Mouse (Mus musculus): ENCODE data around the gene Ppp4r4.
"Not testable (repeated sequence)": the region's sequence is repeated elsewhere in the genome, so short reads cannot be mapped to it uniquely, and the experiment has no call there.

Ppp4r4 gene

DNA sequence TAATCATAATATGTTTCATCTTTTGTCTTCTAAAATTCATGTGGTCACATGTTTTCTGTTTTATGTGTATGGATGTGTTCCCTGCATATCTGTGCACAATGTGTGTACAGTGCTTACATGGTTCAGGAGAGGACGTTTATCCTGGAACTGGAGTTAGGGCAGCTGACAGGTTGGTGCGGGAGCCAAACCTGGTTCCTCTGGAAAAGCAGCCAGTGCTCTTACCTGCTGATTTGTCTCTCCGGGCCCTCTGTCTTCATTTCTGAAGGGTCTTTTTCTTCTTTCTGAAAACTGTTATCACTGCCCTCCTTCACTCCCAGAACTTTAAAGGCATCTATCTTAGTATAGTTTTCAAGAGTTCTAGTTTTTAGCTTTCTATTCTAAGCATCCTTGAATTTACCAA is 111.7 kb downstream of the Ppp4r4 start:
- DNase-seq = no peak

DNA sequence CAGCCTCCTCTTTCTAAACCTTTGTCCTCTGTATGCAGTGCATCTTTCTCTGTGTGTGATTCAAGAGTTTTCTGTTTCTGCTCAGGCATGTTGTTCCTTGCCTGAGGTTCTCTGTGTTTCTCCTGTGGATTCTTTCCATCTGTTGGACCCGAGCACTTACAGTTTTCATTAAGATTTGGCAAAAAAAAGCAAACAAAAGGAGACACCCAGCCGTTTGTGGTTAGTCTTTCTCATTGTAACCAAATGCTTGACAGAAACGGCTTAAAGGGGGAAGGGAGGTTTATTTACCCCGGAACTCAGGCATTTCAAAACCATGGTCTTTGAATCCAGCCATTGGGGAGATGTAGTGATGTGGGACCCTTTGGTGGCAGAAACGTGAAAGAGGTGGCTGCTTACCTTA is 112.5 kb downstream of the Ppp4r4 start:
- no peak for DNase-seq

DNA sequence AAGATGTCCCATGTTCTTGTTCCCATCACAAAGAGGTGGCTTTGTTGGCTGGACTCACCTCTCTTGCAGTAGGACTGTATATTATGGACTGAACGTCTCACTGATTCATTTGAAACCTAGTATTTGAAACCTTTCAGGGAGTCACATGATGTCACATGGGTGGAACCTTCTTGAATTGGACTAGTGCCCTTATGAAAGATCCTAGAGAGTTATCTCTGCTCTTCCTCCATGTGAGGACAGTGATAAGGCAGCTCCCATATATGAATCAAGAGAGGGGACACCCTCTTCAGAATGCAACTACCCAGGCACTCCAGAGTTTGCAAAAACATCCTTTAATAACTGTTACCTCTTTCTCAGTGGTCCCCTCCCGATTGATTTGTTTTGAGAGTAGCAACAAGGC is 114.2 kb downstream of the Ppp4r4 start:
- DNase-seq = no peak

DNA sequence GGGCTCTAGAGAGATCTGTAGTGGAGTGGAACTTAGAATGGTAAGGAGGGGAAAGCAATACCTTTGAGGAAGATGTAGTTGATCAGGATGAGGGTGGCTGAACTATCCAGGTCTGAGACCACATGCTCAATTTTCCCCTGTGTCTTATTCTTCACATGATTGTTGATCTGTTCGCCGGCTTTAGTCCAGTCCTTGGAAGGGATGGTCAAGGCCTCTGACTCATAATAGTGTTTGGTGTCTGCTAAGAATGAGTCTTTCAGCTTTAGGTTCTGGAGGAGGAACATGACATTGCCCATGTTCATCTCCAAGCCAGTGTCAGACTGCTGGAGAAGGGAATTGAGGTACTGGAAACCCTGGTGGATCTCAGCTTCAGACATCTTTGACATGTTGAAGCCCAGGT is 121.8 kb downstream of the Ppp4r4 start:
- DNase-seq = no peak

DNA sequence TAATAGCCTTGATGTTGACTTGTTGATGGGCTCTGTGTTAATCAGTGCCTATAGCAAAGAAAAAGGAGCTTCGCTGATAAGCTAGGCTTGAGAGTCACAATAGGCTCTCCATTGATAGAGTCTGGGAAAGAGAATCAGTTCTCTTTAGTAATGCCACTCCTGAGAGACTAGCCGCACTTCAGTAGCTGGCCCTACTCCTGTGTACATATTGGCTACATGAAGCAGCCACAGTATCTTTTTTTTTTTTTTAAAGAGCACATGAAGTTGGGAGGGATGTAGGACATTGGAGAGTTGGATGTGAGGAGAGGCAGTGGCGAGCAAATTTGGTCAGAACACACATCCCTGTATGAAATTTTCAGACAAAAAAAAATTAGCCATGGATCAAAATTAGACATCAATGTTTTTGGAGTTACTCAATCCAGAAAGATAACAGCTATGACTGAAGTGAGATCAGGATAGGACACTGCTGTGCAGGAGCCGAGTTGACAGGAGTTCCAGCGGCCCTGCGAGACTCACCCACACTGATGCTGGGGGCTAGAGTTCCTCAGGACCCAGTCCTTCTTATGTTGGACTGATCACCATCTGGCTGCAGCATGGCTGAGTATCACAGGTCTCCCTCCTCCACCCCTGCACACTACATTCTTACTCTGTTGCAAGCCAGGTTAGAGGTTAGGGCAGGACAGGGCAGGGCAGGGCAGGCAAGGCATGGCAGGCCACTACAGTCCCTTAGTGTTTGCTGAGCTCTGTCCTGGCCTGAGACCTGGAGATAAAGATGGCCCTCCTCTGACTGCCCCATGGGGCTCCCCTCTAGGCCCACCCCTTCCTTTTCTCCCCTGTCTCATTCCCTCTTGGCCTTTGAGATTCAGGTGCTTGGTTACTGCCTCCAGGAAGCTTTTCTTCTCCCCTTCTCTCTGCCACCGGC is 123.3 kb downstream of the Ppp4r4 start:
- no peak for DNase-seq

DNA sequence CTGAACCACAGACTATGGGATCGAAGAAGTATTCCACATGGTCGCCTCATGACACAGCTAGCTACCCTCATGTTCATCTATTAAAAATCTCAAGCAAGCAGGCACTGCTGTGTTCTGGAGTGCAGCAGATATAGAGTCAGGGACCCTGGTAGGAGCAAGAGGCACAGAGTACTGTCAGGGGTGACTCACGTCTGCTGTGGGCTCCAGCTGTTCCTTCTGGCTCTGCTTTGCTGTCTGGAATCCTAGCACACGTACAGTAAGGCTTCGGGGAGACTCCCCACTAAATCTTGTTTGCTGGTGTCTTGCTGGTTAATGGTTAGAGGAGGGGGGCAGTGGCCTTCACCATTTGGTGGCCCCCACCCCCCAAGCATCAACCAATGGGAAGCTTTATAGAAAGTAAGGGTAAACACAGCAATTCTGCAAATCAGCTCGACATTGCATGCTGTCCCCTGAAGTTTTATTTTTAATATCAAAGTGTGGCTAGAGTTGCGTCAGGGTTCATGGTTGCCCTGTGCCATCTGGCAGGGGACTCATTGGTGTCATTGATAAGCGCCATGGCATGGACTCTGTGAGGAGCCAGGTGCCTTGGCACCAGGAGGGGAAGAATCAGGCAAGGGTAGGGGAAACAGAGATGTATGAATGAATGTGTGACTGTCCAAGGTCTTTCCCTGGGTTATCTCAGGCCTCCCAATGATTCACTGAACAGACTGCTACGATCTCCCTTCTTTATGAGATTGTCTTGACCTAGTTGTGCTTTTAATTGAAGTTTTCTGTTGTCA is 125.0 kb downstream of the Ppp4r4 start, which contains the start of gene Serpina6:
Gene Serpina6 (minus strand): TSS at position 365 of the 779 bp plus-strand sequence.
- no peak for DNase-seq

DNA sequence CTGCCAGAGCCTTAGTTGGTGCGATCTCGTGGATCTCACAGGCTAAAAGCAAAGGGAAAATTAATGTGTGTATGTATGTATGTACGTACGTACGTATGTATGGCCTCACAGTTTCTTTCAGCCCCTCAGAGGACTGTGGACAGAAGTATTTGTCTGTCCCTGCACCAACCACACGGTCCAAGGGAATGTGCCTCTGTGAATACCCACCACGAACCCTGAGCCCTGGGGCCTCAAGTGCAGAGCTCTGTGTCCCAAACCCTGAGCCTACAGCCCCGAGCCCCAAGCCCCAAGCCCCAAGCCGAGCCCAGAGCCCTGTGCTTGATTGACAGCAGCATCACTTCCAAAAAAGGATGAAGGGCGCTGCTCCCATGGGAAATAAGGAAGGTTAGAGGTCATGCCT is 125.9 kb downstream of the Ppp4r4 start:
- DNase-seq = no peak

DNA sequence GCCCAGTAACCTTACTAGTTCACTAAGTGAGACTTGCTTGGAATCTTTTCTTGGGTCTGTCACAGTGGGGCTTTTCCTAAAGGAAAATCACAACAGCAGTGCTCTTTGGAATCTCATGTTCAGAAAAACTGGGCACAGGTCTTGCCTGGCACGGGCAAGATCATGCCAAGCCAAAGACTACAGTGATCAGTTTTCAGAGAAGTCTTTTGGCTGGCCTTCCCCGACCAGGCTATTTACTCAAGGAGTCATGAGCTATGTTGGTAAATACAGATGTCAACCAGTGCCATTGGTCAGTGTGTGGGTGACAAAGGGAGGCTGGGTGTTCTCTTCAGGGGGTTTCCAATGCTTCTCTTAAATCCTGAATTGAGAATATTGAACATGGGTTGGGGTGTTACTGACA is 127.1 kb downstream of the Ppp4r4 start:
- no peak for DNase-seq

DNA sequence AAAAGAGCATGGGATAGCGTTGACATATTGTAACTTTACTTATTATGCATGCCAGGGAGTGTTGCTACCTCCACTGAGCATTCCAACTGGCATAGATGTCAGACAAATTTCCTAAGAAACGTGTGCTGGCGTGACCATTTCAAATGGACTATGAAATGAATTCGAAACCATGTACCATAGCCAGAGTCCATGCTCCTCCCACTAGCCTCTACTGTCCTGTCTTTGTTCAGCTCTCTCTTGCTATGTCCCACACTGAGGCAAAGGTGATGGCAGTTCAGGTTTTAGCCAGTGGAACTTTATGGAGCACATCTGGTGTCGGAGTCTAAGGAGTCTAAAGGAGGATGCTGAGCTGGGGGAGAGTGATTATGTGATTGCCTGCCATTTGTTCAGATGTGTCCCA is 128.0 kb downstream of the Ppp4r4 start:
- DNase-seq = no peak

DNA sequence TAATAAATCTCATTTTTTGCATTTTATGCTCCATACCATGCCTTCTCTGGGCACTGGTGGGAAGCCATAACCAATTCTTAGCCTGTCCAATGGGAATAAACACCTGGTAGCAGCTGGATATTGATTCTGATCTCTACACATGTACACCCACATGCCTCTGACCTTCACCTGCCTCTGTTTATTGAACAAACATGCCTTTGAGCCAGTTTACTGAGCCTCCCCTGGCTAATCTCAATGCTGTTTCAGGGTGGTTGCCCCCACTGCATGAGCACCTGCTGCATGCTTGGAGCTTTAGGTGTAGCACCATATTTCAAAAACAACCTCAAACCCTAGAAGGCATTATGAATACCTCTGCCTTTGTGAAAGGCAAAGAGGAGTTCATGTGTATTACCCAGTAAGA is 130.0 kb downstream of the Ppp4r4 start:
- not testable (repeated sequence) for DNase-seq
